Mouse (Mus musculus) mouse trophoblast stem cell (cell line): Measurements from ENCODE around the gene Skiv2l.
"Not testable (repeated sequence)": the region's sequence is repeated elsewhere in the genome, so short reads cannot be mapped to it uniquely, and the experiment has no call there.

Source experiments
- in situ Hi-C, 2 experiments: fragments of 300-500 bp; cut with MseI, MboI; formaldehyde crosslinking; loops; 2 replicates in 1 of 2; 3 replicates in 1 of 2; pipeline ENCODE4 v1.15.1; 2025

The Skiv2l gene

DNA sequence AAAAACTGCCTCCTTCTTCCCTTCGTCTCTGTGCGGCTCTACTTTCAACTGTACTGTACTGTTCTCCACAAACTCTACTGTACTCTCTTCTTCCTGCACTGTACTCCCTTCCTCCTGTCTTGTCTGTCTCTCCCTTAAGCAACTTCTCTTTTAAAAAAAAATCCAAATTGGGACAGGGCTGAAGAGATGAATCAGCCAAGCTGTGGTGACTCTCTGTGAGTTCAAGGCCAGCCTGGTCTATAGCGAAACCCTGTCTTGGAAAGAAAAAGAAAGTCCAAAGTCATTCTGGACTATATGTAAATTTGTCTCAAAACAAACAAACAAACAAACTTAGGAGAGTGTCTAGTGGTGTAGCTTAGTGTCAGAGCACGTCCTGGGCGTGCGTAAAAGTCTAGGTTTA lies 24.3 kb upstream of the Skiv2l start:
- in situ Hi-C loops = no loop called here

- in situ Hi-C loops = no loop called here
Measured at GRCm38 (mm10) chr17:34865981-34866380, 16.0 kb upstream of the Skiv2l start.

- in situ Hi-C loops = no loop called here
Measured at GRCm38 (mm10) chr17:34862416-34863081, 12.5 kb upstream of the Skiv2l start, which contains the start of gene Cfb. Gene Cfb (minus strand): TSS chr17:34862518.

DNA sequence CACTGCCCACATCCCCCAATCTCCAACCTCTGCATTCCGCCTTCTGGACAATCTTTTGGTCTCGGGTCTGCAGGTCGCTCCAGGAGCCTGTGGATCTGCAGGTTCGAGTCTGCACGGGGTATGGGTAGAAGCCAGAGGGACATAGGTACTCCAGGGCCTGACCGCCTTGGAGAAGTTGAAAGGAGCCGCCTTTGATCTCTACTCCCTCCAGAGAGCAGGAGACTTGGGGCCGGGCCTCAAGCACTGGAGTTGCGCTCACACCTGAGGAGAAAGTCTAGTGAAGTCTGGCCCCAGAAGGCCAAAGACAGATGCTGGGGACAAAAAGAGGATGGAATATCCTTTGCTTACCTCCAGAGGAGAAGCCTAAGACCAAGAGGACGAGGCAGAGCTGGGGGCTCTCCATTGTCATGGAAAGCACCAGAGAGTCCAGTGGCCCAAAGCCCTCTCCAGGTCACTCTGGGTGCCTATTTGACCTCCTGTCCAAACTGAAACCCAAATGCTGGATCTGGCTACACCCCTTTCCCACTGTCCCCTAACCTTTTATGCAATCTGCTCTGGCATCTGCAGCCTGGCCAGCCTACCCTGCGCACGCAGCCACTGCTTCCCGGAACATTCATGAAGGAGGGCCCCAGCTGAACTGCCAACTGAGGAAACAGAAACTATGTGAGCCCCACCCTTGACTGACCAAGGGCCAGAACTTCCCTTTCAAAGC lies 11.8 kb upstream of the Skiv2l start:
- in situ Hi-C loops = no loop called here

DNA sequence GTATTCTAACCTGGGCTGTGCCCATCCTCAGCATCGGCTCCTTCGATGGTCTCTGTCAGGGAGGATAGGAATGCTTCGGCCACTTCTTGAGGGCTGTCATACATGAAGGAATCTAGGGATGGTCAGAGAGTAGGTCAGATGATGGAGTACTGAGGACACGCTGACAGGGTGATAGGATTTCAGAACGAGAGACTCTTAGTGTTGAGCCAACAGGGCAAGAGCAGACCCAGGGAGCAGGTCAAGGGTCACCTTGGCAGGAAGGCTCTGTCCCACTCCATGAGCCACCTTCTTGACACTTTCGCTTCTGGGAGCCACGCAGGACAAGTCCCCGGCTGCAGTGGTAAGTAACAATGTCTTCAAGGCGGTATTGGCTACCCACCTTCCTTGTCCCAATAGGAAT lies 10.5 kb upstream of the Skiv2l start:
- in situ Hi-C loops = no loop called here

DNA sequence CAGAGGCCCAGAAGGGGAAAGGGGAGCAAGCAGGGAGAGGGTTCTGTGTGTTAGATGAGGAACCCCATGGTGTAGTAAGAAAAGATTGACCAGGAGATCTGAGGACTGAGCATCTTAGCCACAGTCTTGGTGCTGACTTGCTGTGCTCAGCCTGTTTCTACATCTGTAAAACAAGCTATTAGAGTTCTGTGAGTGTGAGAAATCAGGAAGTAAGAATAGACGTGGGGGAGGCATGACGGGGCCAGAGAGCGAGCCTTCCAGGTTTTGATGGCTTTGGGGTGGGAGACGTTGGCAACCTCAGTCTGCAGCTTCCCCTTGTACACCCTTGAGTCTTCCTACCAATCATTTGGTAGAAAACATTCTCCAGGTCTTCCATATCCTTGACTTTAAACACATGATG lies 8.7 kb upstream of the Skiv2l start:
- in situ Hi-C loops = no loop called here

- in situ Hi-C loops = no loop called here
Measured at GRCm38 (mm10) chr17:34855825-34856224, 5.8 kb upstream of the Skiv2l start.

GRCm38 (mm10) chr17:34854761-34855160 lies 4.8 kb upstream of the Skiv2l start:
- in situ Hi-C loops = no loop called here

- in situ Hi-C loops = no loop called here
Measured at GRCm38 (mm10) chr17:34853511-34853910, 3.5 kb upstream of the Skiv2l start.

- in situ Hi-C loops = no loop called here
Measured at GRCm38 (mm10) chr17:34850517-34851125, 611 bp upstream of the Skiv2l start.

GRCm38 (mm10) chr17:34847615-34848014 lies 2.4 kb downstream of the Skiv2l start:
- in situ Hi-C loops = no loop called here

GRCm38 (mm10) chr17:34847192-34847591 lies 2.8 kb downstream of the Skiv2l start:
- in situ Hi-C loops = no loop called here

GRCm38 (mm10) chr17:34844884-34845283 lies 5.1 kb downstream of the Skiv2l start:
- in situ Hi-C loops = no loop called here

GRCm38 (mm10) chr17:34840736-34841307 lies 9.2 kb downstream of the Skiv2l start:
- in situ Hi-C loops = no loop called here

DNA sequence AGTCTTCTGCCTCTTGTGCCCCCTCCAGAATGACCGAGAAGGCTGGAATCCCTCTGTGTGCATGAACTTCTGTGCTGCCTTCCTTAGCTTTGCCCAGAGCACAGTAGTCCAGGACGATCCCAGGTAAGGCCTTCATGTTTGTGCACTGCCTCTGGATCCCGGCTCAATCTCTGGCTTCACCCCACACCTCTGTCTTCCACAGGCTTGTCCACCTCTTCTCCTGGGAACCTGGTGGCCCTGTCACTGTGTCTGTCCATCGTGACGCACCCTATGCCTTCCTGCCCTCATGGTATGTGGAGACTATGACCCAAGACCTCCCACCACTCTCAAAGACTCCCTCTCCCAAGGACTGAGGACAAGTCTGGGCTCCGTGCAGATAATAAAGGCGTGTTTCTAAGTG lies 11.2 kb downstream of the Skiv2l start:
- in situ Hi-C loops = no loop called here

DNA sequence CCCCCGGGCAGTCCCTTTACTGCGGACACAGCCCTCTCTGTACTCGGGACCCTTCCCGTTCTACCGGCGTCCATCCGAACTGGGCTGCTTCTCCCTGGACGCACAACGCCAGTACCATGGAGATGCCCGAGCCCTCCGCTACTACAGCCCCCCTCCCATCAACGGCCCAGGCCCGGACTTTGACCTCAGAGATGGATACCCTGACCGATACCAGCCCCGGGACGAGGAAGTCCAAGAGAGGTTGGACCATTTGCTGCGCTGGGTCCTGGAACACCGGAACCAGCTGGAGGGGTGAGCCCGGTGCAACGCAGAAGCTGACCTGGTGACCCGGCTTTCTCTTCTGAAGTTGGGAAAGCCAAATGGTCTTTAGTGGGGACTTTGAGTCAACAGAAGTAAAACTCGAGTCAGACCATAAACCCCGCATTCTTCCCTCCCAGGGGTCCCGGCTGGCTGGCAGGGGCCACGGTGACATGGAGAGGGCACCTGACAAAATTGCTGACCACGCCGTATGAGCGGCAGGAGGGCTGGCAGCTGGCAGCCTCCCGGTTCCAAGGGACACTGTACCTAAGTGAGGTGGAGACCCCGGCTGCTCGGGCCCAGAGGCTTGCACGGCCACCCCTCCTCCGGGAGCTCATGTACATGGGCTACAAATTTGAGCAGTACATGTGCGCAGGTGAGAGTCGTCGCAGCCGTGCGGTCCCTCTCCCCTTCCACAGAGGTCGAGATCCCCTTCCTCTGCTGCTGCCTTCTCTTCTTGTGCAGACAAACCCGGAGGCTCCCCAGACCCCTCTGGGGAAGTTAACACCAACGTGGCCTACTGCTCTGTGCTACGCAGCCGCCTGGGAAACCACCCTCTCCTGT lies 12.3 kb downstream of the Skiv2l start:
- in situ Hi-C loops = no loop called here

DNA sequence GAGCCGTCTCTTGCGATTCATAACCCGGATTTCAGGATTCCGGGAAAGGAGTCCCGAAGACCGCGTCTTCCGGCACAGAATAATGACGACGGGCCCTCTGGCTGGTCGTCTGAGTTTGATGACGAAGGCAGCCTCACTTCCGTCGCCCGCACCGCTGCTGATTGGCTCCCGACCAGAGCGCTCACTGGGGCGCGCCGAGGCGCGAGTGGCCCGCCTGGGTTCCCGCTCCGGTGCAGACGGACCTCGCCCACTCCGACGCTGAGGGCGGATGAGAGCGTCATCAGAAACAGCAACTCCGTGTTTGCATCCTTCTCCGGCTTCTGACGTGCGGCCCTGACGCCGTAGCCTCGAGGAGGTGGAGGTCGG lies 13.2 kb downstream of the Skiv2l start, which contains the start of the genes Stk19 and Dxo:
Gene Stk19 (minus strand): TSS at position 90 of the 366 bp plus-strand sequence.
Gene Dxo (plus strand): TSS at position 164 of the 366 bp plus-strand sequence.
- in situ Hi-C loops = no loop called here

- in situ Hi-C loops = no loop called here
Measured at GRCm38 (mm10) chr17:34836155-34836855, 13.7 kb downstream of the Skiv2l start.

- in situ Hi-C loops = not testable (repeated sequence)
Measured at GRCm38 (mm10) chr17:34830776-34831175, 19.2 kb downstream of the Skiv2l start.

GRCm38 (mm10) chr17:34814818-34815370 lies 35.1 kb downstream of the Skiv2l start:
- in situ Hi-C loops = no loop called here
